Mouse (Mus musculus) hindbrain, embryonic 14.5 days (tissue): Measurements from ENCODE around the gene Gm10251. TPM values are rescaled to one million over a fixed set of nuclear protein-coding genes. Genes with fewer than 3 reads are reported as not detected.
A peak's percentile ranks its signal among the peaks of the same experiment; 100 is the strongest.
"Not testable (repeated sequence)": the region's sequence is repeated elsewhere in the genome, so short reads cannot be mapped to it uniquely, and the experiment has no call there.

Source experiments
- ATAC-seq: fragments of 200-750 bp; cut with Nextera tagmentation; 2 replicates; pipeline ENCODE4 v1.8.0; 2017; ENCODE audit warnings: moderate number of reproducible peaks, mild to moderate bottlenecking, moderate TSS enrichment, moderate library complexity; ENCODE audit not compliant: low FRiP score
- DNase-seq: peaks from one replicate; pipeline ENCODE4 v3.0.0-alpha.2; 2015; ENCODE audit warnings: low spot score
- H3K27ac ChIP-seq: fragments of 300-500 bp; sonication (generic); 2 replicates; pipeline ENCODE4 v1.5.1; 2014; ENCODE audit warnings: mild to moderate bottlenecking, moderate library complexity
- H3K27me3 ChIP-seq: fragments of 300-500 bp; sonication (generic); 2 replicates; pipeline ENCODE4 v1.6.1; 2014; ENCODE audit warnings: mild to moderate bottlenecking, low read length, mixed read lengths; ENCODE audit not compliant: control insufficient read depth, insufficient read depth
- H3K36me3 ChIP-seq: fragments of 300-500 bp; sonication (generic); replicated peaks from 2 replicates; pipeline ENCODE4 v1.6.1; 2014; ENCODE audit not compliant: control insufficient read depth, insufficient read depth
- H3K4me1 ChIP-seq: fragments of 300-500 bp; sonication (generic); replicated peaks from 2 replicates; pipeline ENCODE4 v1.6.1; 2014; ENCODE audit warnings: antibody characterized with exemption, low read length, mixed read lengths; ENCODE audit not compliant: control insufficient read depth, insufficient read depth
- H3K4me2 ChIP-seq: fragments of 300-500 bp; sonication (generic); replicated peaks from 2 replicates; pipeline ENCODE4 v1.6.1; 2014; ENCODE audit warnings: mild to moderate bottlenecking, moderate library complexity
- H3K4me3 ChIP-seq: fragments of 300-500 bp; sonication (generic); replicated peaks from 2 replicates; pipeline ENCODE4 v1.5.1; 2014; ENCODE audit warnings: mild to moderate bottlenecking, low read length
- H3K9ac ChIP-seq: fragments of 300-500 bp; sonication (generic); 2 replicates; pipeline ENCODE4 v1.6.1; 2014
- H3K9me3 ChIP-seq: fragments of 300-500 bp; sonication (generic); 2 replicates; pipeline ENCODE4 v1.6.1; 2016; ENCODE audit warnings: low read length; ENCODE audit not compliant: control insufficient read depth
- WGBS: fragments of 180-500 bp; shearing (Covaris S2); extraction: QIAGEN DNeasy Blood & Tissue Kit; methylation state at CpG from one replicate; pipeline ENCODE4 v1.1.7; 2014; 5-methylcytosine and 5-hydroxymethylcytosine counted together
- polyA plus RNA-seq: library from polyadenylated mRNA; unstranded; fragments of >200 nt; fragmentation: Nextera tagmentation; extraction: Ambion mirVana; gene quantifications from 2 replicates; pipeline ENCODE4 v1.2.1, GENCODE M21; 2014

Gm10251 gene
- polyA plus RNA-seq: not detected in 2 replicates

DNA sequence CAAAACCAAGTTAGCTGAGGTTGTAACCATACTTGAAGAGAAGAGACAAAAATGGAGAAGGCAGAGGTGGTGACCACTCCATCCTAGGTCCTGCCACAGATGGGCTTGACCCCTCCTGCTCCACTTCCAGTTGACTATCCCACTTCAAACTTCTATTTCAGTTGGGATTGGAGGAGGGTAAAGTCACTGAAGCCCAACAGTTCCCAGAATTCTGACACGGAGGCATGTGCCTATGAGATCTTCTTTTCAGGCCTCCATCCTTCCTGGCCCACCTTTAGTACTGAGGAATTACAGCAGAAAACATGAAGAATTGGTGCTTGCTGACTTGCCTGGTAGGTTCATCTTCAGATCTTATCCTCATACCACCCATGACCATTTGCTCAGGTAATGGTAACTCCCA, at the start of gene Gm10251:
Gene Gm10251, minus strand, starts transcription at position 101 of the 400 bp plus-strand sequence.
- ATAC-seq, H3K9ac ChIP-seq, H3K36me3 ChIP-seq: not testable (repeated sequence)

DNA sequence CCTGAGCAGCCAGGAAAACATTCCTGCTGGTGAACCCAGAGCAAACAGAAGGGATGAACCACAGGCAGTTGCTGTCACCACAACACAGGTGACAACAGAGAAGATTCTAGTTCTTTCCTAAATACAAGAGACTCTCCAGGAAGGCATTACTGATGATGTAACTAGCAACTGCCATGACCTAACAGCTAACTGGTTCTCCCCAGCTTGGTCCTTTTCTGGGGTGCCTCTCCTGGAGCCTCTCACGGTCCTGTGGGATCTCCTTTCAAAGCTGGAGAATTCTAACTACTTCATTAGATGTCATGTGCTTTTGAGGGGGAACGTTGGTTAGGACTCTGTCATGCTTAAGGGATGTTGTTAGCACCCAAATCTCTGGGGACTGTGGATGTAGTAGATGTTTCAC, 36.2 kb upstream of the Gm10251 start, which contains the start of gene Gm8050:
Gene Gm8050, minus strand, starts transcription at position 101 of the 400 bp plus-strand sequence.
- H3K36me3 ChIP-seq, H3K27me3 ChIP-seq, H3K9me3 ChIP-seq, DNase-seq, H3K4me3 ChIP-seq, H3K9ac ChIP-seq, H3K4me2 ChIP-seq, H3K27ac ChIP-seq, ATAC-seq, H3K4me1 ChIP-seq: not testable (repeated sequence)
- WGBS: no CpG with 5 or more reads among the region's 2 CpGs

More for the DNA sequence above, at the start of gene Gm10251:
- H3K9me3 ChIP-seq, H3K4me1 ChIP-seq, H3K4me3 ChIP-seq, H3K27ac ChIP-seq, H3K4me2 ChIP-seq, DNase-seq, H3K27me3 ChIP-seq: not testable (repeated sequence)
- no CpG with 5 or more reads among the region's 1 CpGs for WGBS

DNA sequence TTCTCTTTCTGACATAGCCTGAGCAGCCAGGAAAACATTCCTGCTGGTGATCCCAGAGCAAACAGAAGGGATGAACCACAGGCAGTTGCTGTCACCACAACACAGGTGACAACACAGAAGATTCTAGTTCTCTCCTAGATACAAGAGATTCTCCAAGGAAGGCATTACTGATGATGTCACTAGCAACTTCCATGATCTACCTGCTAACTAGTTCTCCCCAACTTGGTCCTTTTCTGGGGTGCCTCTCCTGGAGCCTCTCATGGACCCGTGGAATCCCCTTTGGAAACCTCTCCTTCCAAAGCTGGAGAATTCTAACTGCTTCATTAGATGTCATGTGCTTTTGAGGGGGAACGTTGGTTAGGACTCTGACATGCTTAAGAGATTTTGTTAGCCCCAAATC, 61.7 kb downstream of the Gm10251 start, which contains the start of gene Gm3460:
Gene Gm3460, minus strand, starts transcription at position 101 of the 400 bp plus-strand sequence.
- H3K36me3 ChIP-seq, H3K27ac ChIP-seq, H3K4me2 ChIP-seq, DNase-seq, H3K9me3 ChIP-seq, H3K9ac ChIP-seq, ATAC-seq, H3K4me1 ChIP-seq, H3K4me3 ChIP-seq, H3K27me3 ChIP-seq: not testable (repeated sequence)
- WGBS: 75% methylated on average over 1 of the region's 2 CpGs

DNA sequence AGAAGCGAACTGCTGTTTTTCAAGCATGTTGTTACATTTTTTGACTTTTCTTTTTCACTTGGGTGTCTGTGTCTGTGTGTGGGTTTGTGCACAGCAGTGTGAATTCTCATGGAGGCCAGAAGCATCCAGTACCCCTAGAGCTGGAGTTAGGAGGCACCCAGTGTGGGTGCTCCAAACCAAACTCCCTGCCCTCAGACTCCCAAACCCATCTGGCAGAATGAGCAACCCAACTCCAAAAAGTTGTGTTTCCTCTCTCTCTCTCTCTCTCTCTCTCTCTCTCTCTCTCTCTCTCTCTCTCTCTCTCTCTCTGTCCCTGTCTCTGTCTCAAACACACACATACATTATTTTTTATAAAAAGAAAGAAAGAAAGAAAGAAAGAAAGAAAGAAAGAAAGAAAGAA, 77.5 kb downstream of the Gm10251 start:
- H3K27ac ChIP-seq, H3K4me1 ChIP-seq, H3K36me3 ChIP-seq, H3K9me3 ChIP-seq, ATAC-seq, H3K4me2 ChIP-seq, DNase-seq, H3K4me3 ChIP-seq, H3K27me3 ChIP-seq, H3K9ac ChIP-seq: not testable (repeated sequence)
- no CpG with 5 or more reads among the region's 1 CpGs for WGBS

DNA sequence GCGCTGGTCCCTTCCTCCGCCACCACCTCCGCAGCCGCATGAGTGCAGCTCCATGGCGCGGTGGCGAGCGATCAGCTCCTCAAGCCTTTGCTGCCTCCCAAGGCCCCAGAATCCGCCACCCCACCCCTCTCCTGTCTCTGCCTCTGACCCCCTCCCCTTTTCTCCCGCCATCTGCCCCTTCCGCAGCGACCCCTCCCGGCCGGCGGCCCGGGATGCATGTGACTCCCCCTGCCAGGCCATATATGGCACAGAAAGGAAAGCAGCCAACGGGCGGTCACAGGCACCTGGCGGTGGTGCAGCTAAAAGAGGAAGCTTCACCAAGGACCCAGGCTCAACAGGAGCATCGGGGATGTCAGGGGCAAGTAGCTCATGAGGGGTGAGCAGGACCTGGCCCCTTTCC, 79.0 kb downstream of the Gm10251 start:
- WGBS: 1% methylated on average over 14 of the region's 20 CpGs
- Histone ChIP-seq H3K9ac (peak overlapping the region; percentile 52; the same call in 1 of the 2 replicates), H3K4me3 (peak overlapping the region; percentile 34), H3K4me2 (peak overlapping the region; percentile 79)
- not testable (repeated sequence) for H3K4me1 ChIP-seq, H3K27me3 ChIP-seq, H3K36me3 ChIP-seq, H3K9me3 ChIP-seq, H3K27ac ChIP-seq, ATAC-seq
- DNase-seq: peak; percentile 45

DNA sequence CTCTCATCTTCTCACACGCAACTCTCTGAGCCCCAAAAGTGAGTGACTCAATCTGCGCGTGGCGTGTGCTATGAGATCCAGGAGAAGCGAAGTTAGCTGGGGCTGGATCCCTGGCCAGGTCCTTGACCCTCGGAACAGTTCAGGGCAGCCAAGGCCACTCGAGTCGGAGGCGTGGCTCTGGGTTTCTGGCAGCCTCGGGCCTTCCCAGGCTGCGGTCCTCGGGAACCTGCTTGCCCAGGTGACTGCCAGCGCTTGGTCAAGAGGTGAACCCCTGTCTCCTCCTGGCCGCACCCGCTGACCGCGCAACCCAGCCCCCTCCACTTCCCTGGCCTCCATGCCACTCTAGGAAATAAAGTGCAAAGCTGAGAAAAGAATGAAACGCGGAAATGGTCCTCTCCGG, 79.4 kb downstream of the Gm10251 start:
- H3K27ac ChIP-seq, H3K36me3 ChIP-seq, H3K4me1 ChIP-seq, H3K27me3 ChIP-seq, ATAC-seq, H3K9me3 ChIP-seq: not testable (repeated sequence)
- Histone ChIP-seq H3K9ac (peak overlapping the region; percentile 52), H3K4me3 (peak overlapping the region; percentile 34), H3K4me2 (peak overlapping the region; percentile 79)
- WGBS: 6% methylated on average over 16 of the region's 20 CpGs
- peak; percentile 22 for DNase-seq

DNA sequence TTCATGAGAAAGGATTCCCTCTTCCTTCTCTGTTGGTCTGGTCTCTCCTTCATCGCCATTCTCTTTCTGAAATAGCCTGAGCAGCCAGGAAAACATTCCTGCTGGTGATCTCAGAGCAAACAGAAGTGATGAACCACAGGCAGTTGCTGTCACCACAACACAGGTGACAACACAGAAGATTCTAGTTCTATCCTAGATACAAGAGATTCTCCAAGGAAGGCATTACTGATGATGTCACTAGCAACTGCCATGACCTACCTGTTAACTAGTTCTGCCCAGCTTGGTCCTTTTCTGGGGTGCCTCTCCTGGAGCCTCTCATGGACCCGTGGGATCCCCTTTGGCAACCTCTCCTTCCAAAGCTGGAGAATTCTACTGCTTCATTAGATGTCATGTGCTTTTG, 93.5 kb downstream of the Gm10251 start, which contains the start of gene Gm3629:
Gene Gm3629, minus strand, starts transcription at position 101 of the 400 bp plus-strand sequence.
- H3K4me2 ChIP-seq, DNase-seq, H3K27me3 ChIP-seq, H3K9ac ChIP-seq, ATAC-seq, H3K4me1 ChIP-seq, H3K27ac ChIP-seq, H3K9me3 ChIP-seq, H3K36me3 ChIP-seq, H3K4me3 ChIP-seq: not testable (repeated sequence)
- 29% methylated on average over 1 of the region's 2 CpGs for WGBS

Other genes with a start within 250 kb of the Gm10251 start
- not detected in 2 replicates for gene Gm3594, start 239.6 kb downstream of the Gm10251 start, polyA plus RNA-seq
- gene Gm8356, start 146.9 kb downstream of the Gm10251 start, polyA plus RNA-seq: not detected in 2 replicates
- 0.30 and 0.52 TPM in 2 replicates for gene Gm3629, start 93.6 kb downstream of the Gm10251 start, polyA plus RNA-seq
- not detected in 2 replicates for gene Gm3460, start 61.8 kb downstream of the Gm10251 start, polyA plus RNA-seq
- 0.23 TPM in 1 of 2 replicates, not detected in the other for gene Gm8050, start 36.1 kb upstream of the Gm10251 start, polyA plus RNA-seq
- gene Gm3636, start 58.2 kb upstream of the Gm10251 start, polyA plus RNA-seq: 16.9 and 18.9 TPM in 2 replicates
- gene Gm8362, start 90.2 kb upstream of the Gm10251 start, polyA plus RNA-seq: not detected in 2 replicates
- gene Gm3642, start 156.1 kb upstream of the Gm10251 start, polyA plus RNA-seq: not detected in 2 replicates
- gene Gm3667, start 205.8 kb upstream of the Gm10251 start, polyA plus RNA-seq: 11.7 and 13.4 TPM in 2 replicates